Mouse (Mus musculus) CD8-positive naive resting alpha-beta T cell, adult 57 days (primary cell): Measurements from ENCODE around the gene 1700012B09Rik. TPM values are rescaled to one million over a fixed set of nuclear protein-coding genes. Genes with fewer than 3 reads are reported as not detected.

Experiments
- total RNA-seq: library from RNA; stranded (reverse); gene quantifications from one replicate; pipeline ENCODE4 v1.2.4, GENCODE M21; 2023

Gene 1700012B09Rik
- not detected for total RNA-seq

GRCm38 (mm10) chr9:14770803-14771471 is at the start of gene 1700012B09Rik:
Gene 1700012B09Rik, minus strand, starts transcription at chr9:14771030.

GRCm38 (mm10) chr9:14784039-14785002 is 13.5 kb upstream of the 1700012B09Rik start, which contains the start of the genes Mre11a and Ankrd49:
Gene Mre11a, plus strand, starts transcription at chr9:14784654.
Gene Ankrd49, minus strand, starts transcription at chr9:14784856.

GRCm38 (mm10) chr9:14752001-14752522 is 18.8 kb downstream of the 1700012B09Rik start, which contains the start of gene Fut4:
Gene Fut4, minus strand, starts transcription at chr9:14752393.

GRCm38 (mm10) chr9:14740151-14740924 is 30.5 kb downstream of the 1700012B09Rik start, which contains the start of gene Piwil4:
Gene Piwil4, minus strand, starts transcription at chr9:14740733.

Other genes starting within 250 kb of the 1700012B09Rik start
- gene Amotl1, start 126.0 kb downstream of the 1700012B09Rik start, total RNA-seq: not detected
- not detected for gene Piwil4, start 30.3 kb downstream of the 1700012B09Rik start, total RNA-seq
- 0.24 TPM for gene Fut4, start 18.6 kb downstream of the 1700012B09Rik start, total RNA-seq
- 49.5 TPM for gene Mre11a, start 13.6 kb upstream of the 1700012B09Rik start, total RNA-seq
- 30.3 TPM for gene Ankrd49, start 13.8 kb upstream of the 1700012B09Rik start, total RNA-seq
- 1.6 TPM for gene Gpr83, start 89.2 kb upstream of the 1700012B09Rik start, total RNA-seq
- gene Izumo1r, start 132.9 kb upstream of the 1700012B09Rik start, total RNA-seq: 5.5 TPM